Mouse (Mus musculus) liver, postnatal 0 days (tissue): Measurements from ENCODE around the gene Per1.

Experiments used
- CTCF ChIP-seq: sonication (generic); IDR thresholded peaks from 2 replicates; pipeline ENCODE4 v1.5.1; 2016; ENCODE audit warnings: antibody characterized with exemption, low read depth
- EP300 ChIP-seq: IDR thresholded peaks from 2 replicates; pipeline ENCODE4 v1.6.1; 2016; ENCODE audit warnings: antibody characterized with exemption, low read depth, mild to moderate bottlenecking

DNA sequence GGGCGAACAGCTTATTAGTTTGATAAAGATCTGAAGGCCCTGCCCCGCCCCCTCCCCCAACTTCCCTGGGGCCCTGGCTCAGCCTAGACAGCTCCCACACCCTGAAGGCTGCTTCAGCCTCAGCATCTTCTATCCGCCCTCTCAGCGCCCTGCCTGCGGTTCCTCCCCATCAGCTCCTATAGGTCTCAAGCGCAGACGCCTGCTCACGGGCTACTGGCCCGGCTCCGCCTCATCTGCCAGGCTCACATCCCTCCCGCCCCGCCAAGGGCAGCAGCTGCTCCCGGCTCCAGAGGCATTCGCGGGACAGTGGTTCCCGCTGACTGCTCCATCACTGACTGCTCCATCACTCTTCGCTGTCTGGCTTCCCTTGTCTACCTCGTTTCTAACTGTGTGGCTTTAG lies 61.8 kb downstream of the Per1 start, which contains the start of gene Alox12b:
- TF ChIP-seq CTCF (no peak), EP300 (no peak)
